Mouse (Mus musculus) liver, adult 2 months (tissue): ENCODE measurements at regions not wholly inside any gene's neighbourhood (a gene's known extent, or its start where the extent isn't known, plus 50 kb on each side); places are given as distances from the start of the nearest gene placed in this dataset.

Experiments
- CTCF ChIP-seq: fragments of 200-500 bp; IDR thresholded peaks from 2 replicates; pipeline ENCODE4 v1.5.1; 2011; ENCODE audit warnings: low read depth, low read length, control low read depth
- POLR2A ChIP-seq: fragments of 200-500 bp; IDR thresholded peaks from 2 replicates; pipeline ENCODE4 v1.6.1; 2011; ENCODE audit warnings: low read length, control low read depth; ENCODE audit not compliant: insufficient read depth; ENCODE audit errors: extremely low read depth

DNA sequence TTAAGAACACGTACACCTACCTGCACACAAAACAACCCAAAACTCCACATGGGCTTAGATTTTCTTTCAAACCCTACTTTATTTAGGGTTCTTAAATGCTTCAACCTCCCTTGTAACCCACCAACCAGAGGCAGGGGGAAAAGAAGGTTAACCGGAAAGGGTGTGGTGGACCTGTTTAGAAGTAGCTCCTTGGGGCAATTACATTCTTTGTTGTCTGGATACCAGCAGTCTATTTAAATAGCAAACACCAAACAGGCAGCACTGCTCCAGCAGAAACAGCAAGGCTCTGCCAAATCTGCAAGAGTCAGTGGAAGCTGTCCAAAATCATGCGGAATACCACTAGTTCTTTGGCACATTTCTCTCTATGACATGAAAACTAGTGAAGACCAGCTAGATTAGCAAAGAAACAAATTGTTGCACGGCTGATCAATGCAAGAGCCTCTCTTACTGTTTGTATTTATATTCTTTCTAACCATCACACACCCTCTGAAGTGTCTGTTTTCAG lies 490.3 kb downstream of the Rapgef2 start:
- no peak for TF ChIP-seq CTCF
- no peak for TF ChIP-seq POLR2A
